Mouse (Mus musculus) ES-Bruce4 (cell line): ENCODE data around the gene Lrrc72.

ENCODE experiments used
- EP300 ChIP-seq: IDR thresholded peaks from 2 replicates; pipeline ENCODE4 v1.6.1; 2011; ENCODE audit warnings: low read depth, low read length; ENCODE audit not compliant: insufficient read depth
- POLR2A ChIP-seq: IDR thresholded peaks from one replicate; pipeline ENCODE4 v1.8.1; 2011; ENCODE audit warnings: low read length; ENCODE audit not compliant: insufficient read depth

DNA sequence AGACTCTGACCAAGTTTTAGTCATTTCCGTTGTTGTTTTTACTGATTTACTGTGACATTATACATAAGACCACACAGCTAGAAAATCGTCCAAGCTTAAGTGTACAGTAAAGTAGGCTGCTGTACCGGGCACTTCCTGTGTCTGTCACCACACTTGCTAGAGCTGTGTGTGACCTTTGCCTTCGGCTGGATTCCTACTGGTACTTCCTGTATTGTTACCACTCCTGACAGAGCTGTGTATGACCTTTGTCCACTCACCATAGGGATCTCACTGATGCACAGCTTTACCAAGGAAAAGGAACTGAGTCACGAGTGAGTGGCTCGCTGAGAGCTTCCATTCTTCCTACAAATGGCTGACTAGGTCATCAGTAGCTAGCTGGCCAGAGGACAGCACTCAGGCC, 66.1 kb downstream of the Lrrc72 start:
- TF ChIP-seq POLR2A (no peak), EP300 (no peak)
